Comparison of ENCODE assay signal across 11 mouse cellular contexts in the genomic region with DNA sequence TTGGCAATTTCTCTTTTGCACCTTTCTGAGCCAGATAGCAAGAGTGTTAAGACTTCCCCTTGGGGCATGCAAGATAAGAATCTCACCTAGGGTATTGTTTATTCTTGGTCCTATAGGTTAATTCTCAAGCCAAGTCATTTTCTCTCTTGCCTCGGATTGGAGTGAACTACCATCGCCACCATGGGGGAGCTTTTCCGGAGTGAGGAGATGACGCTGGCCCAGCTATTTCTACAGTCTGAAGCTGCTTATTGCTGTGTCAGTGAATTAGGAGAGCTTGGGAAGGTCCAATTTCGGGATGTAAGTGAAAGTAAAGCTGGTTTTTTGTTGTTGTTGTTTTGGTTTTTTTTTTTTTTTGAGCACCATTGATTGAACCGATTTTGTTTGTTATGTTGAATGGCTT. TPM values are rescaled to one million over a fixed set of nuclear protein-coding genes. Genes with fewer than 3 reads are reported as not detected.
DNase-seq lines count a peak whose midpoint lies in the region; ATAC-seq and TF ChIP-seq lines count a peak whose summit lies in the region.
"Had no signal": no experiment of that assay in that cellular context is flagged by ENCODE, and none has a peak within 500 bp of the region (broad histone marks: within the 10 kb centered on the region; RNA-seq: fewer than 3 reads in every experiment).

No protein-coding gene starts in this region.

- peak overlapping the region; percentile 81 for H3K4me3 ChIP-seq in heart, embryonic 13.5 days
- H3K4me3 ChIP-seq in stomach, embryonic 15.5 days (replicated peaks) = no peak overlapping the region
- H3K4me3 ChIP-seq in stomach, postnatal 0 days (ENCODE audit: low read depth, low read length) = no peak overlapping the region
- H3K4me3 ChIP-seq in liver, embryonic 13.5 days (replicated peaks) = peak overlapping the region; percentile 82
- peak overlapping the region; percentile 21 for H3K4me3 ChIP-seq in olfactory bulb, adult 2 months (ENCODE audit: insufficient read depth, low read depth, low read length)
- H3K4me3 ChIP-seq: embryonic facial prominence, embryonic 15.5 days had no signal

- WGBS in heart, embryonic 13.5 days = 73% methylated on average over 6 of the region's 6 CpGs
- 74% methylated on average over 6 of the region's 6 CpGs for WGBS in stomach, embryonic 15.5 days
- WGBS in stomach, postnatal 0 days = 73% methylated on average over 6 of the region's 6 CpGs
- 70% methylated on average over 6 of the region's 6 CpGs for WGBS in liver, embryonic 13.5 days (ENCODE audit: insufficient replicate concordance)
- 30% methylated on average over 6 of the region's 6 CpGs for WGBS in olfactory bulb, adult 2 months

- peaks cover 31% of the 10 kb centered on the region for H3K4me1 ChIP-seq in heart, embryonic 13.5 days
- H3K4me1 ChIP-seq in stomach, embryonic 15.5 days = peaks cover 12% of the 10 kb centered on the region; the same call in 1 of the 2 replicates
- H3K4me1 ChIP-seq in stomach, postnatal 0 days (replicated peaks; ENCODE audit: control insufficient read depth, insufficient read depth) = no peaks in the 10 kb centered on the region
- H3K4me1 ChIP-seq in liver, embryonic 13.5 days (replicated peaks) = peaks cover 43% of the 10 kb centered on the region
- H3K4me1 ChIP-seq in olfactory bulb, adult 2 months (ENCODE audit: control insufficient read depth, insufficient read depth, low read length) = peaks cover 7% of the 10 kb centered on the region

- peaks cover 49% of the 10 kb centered on the region for H3K36me3 ChIP-seq in heart, embryonic 13.5 days
- peaks cover 3% of the 10 kb centered on the region; the same call in 1 of the 2 replicates for H3K36me3 ChIP-seq in stomach, embryonic 15.5 days
- peaks cover 6% of the 10 kb centered on the region; the same call in 1 of the 2 replicates for H3K36me3 ChIP-seq in stomach, postnatal 0 days (ENCODE audit: control insufficient read depth, insufficient read depth, low read length)
- peaks cover 51% of the 10 kb centered on the region for H3K36me3 ChIP-seq in liver, embryonic 13.5 days

- H3K27me3 ChIP-seq in heart, embryonic 13.5 days (replicated peaks) = no peaks in the 10 kb centered on the region
- no peaks in the 10 kb centered on the region for H3K27me3 ChIP-seq in stomach, embryonic 15.5 days (replicated peaks)
- H3K27me3 ChIP-seq in stomach, postnatal 0 days (ENCODE audit: control insufficient read depth, insufficient read depth, low read length) = no peaks in the 10 kb centered on the region
- H3K27me3 ChIP-seq in liver, embryonic 13.5 days = no peaks in the 10 kb centered on the region

- peak overlapping the region; percentile 94 for H3K4me2 ChIP-seq in heart, embryonic 13.5 days
- H3K4me2 ChIP-seq in stomach, embryonic 15.5 days = peak overlapping the region; percentile 79; the same call in 1 of the 2 replicates
- H3K4me2 ChIP-seq in stomach, postnatal 0 days (replicated peaks; ENCODE audit: low read depth) = no peak overlapping the region
- H3K4me2 ChIP-seq in liver, embryonic 13.5 days = peak overlapping the region; percentile 76
- H3K4me2 ChIP-seq: embryonic facial prominence, embryonic 15.5 days had no signal

- ATAC-seq in heart, embryonic 13.5 days (ENCODE audit: extremely low read depth, insufficient number of reproducible peaks, low FRiP score, low TSS enrichment) = no peak
- ATAC-seq in stomach, embryonic 15.5 days (ENCODE audit: insufficient read depth, low FRiP score, low read depth) = no peak
- no peak for ATAC-seq in stomach, postnatal 0 days (ENCODE audit: low FRiP score, low TSS enrichment)
- no peak for ATAC-seq in liver, embryonic 13.5 days (ENCODE audit: low read depth)
- ATAC-seq in granulocyte monocyte progenitor cell, adult 5-6 weeks (replicated peaks; ENCODE audit: poor library complexity, severe bottlenecking) = no peak

- TF ChIP-seq EP300 in stomach, postnatal 0 days (optimal IDR thresholded peaks at IDR 0.05) = no peak

- TF ChIP-seq CTCF in stomach, postnatal 0 days (IDR thresholded peaks at IDR 0.05; ENCODE audit: low read depth) = no peak
- no peak for TF ChIP-seq CTCF in olfactory bulb, adult 2 months (IDR thresholded peaks at IDR 0.05; ENCODE audit: insufficient read depth, low read depth, low read length)

- DNase-seq in heart, postnatal 14 days = no peak
- no peak for DNase-seq in stomach, postnatal 0 days (ENCODE audit: low spot score)
- DNase-seq in liver, embryonic 13.5 days = no peak
- no peak for DNase-seq in left cerebral cortex, adult 8-10 months (ENCODE audit: low spot score in 2 of 2)
- DNase-seq: lung, postnatal 36 days had no signal

- intact Hi-C loops in heart, postnatal 14 days (cut with DNase I) = loop anchor here (5.0 kb wide), 1 partner anchor 46 kb away; no protein-coding TSS in a partner anchor

- peak overlapping the region; percentile 93; the same call in 1 of the 2 replicates for H3K9ac ChIP-seq in heart, embryonic 13.5 days
- H3K9ac ChIP-seq in stomach, embryonic 15.5 days = no peak overlapping the region
- H3K9ac ChIP-seq in stomach, postnatal 0 days (ENCODE audit: low read length) = no peak overlapping the region
- H3K9ac ChIP-seq in liver, embryonic 13.5 days = peak overlapping the region; percentile 94
- H3K9ac ChIP-seq: embryonic facial prominence, embryonic 15.5 days had no signal

- no peak overlapping the region for H3K27ac ChIP-seq in heart, embryonic 13.5 days (replicated peaks)
- H3K27ac ChIP-seq in stomach, embryonic 15.5 days = no peak overlapping the region
- H3K27ac ChIP-seq in stomach, postnatal 0 days (replicated peaks) = no peak overlapping the region
- H3K27ac ChIP-seq in liver, embryonic 13.5 days = peak overlapping the region; percentile 99
- no peak overlapping the region for H3K27ac ChIP-seq in olfactory bulb, adult 2 months (ENCODE audit: insufficient read depth, low read depth, low read length)
- H3K27ac ChIP-seq: embryonic facial prominence, embryonic 15.5 days; kidney, postnatal 0 days had no signal

- TF ChIP-seq POLR2A in olfactory bulb, adult 2 months (IDR thresholded peaks at IDR 0.05; ENCODE audit: insufficient read depth, low read depth, low read length) = no peak

- no peaks in the 10 kb centered on the region for H3K9me3 ChIP-seq in heart, embryonic 13.5 days
- H3K9me3 ChIP-seq in stomach, embryonic 15.5 days = no peaks in the 10 kb centered on the region
- H3K9me3 ChIP-seq in stomach, postnatal 0 days (ENCODE audit: control insufficient read depth, low read length) = no peaks in the 10 kb centered on the region
- no peaks in the 10 kb centered on the region for H3K9me3 ChIP-seq in liver, embryonic 13.5 days (replicated peaks)
- H3K9me3 ChIP-seq: embryonic facial prominence, embryonic 15.5 days had no signal

RNA-seq across cellular contexts. Expression of gene Atp6v0a1, which starts 2.4 kb away (rescaled TPM):
- polyA plus RNA-seq in heart, embryonic 13.5 days (2015; fragmentation: Nextera tagmentation; extraction: Ambion mirVana) = 54.9 and 58.1 TPM in 2 replicates
- total RNA-seq in heart, postnatal 14 days (2021) = 10 to 100 TPM; 89.3 to 90.2 TPM
- 36.6 and 39.7 TPM in 2 replicates for polyA plus RNA-seq in stomach, embryonic 15.5 days (2015; fragmentation: Nextera tagmentation; extraction: Ambion mirVana)
- polyA plus RNA-seq in stomach, postnatal 0 days (2015; fragmentation: Nextera tagmentation; extraction: Ambion mirVana) = 44.8 and 45.5 TPM in 2 replicates
- 52.8 and 64.0 TPM in 2 replicates for polyA plus RNA-seq in liver, embryonic 13.5 days (2015; fragmentation: Nextera tagmentation; extraction: Ambion mirVana)
- polyA plus RNA-seq in olfactory bulb, adult 2 months (2012; ENCODE audit: insufficient read depth, insufficient read length, low replicate concordance, missing spikeins) = 524 TPM in 1 of 2 replicates, not detected in the other
- 100 to 1,000 TPM; 407 to 438 (median 419) TPM for total RNA-seq in left cerebral cortex, adult 8-10 months (2022)
- total RNA-seq in granulocyte monocyte progenitor cell, adult 5-6 weeks (2014; fragmentation: Nextera tagmentation) = 42.7 and 66.2 TPM in 2 replicates
- 16.8 and 17.9 TPM in 2 replicates for total RNA-seq in granulocyte monocyte progenitor cell, adult 5-6 weeks (2017)

RNA-seq across cellular contexts. Expression of gene Cavin1, which starts 41.0 kb away (rescaled TPM):
- polyA plus RNA-seq in heart, embryonic 13.5 days (2015; fragmentation: Nextera tagmentation; extraction: Ambion mirVana) = 348 and 370 TPM in 2 replicates
- total RNA-seq in heart, postnatal 14 days (2021) = 100 to 1,000 TPM; 336 to 338 TPM
- 306 and 329 TPM in 2 replicates for polyA plus RNA-seq in stomach, embryonic 15.5 days (2015; fragmentation: Nextera tagmentation; extraction: Ambion mirVana)
- 313 and 331 TPM in 2 replicates for polyA plus RNA-seq in stomach, postnatal 0 days (2015; fragmentation: Nextera tagmentation; extraction: Ambion mirVana)
- polyA plus RNA-seq in liver, embryonic 13.5 days (2015; fragmentation: Nextera tagmentation; extraction: Ambion mirVana) = 25.5 and 26.6 TPM in 2 replicates
- polyA plus RNA-seq in olfactory bulb, adult 2 months (2012; ENCODE audit: insufficient read depth, insufficient read length, low replicate concordance, missing spikeins) = not detected in 2 replicates
- 10 to 100 TPM; 18.7 to 20.9 (median 20.8) TPM for total RNA-seq in left cerebral cortex, adult 8-10 months (2022)
- 1.1 and 1.5 TPM in 2 replicates for total RNA-seq in granulocyte monocyte progenitor cell, adult 5-6 weeks (2014; fragmentation: Nextera tagmentation)
- 0.93 and 1.6 TPM in 2 replicates for total RNA-seq in granulocyte monocyte progenitor cell, adult 5-6 weeks (2017)

RNA-seq across cellular contexts. Expression of gene Naglu, which starts 58.2 kb away (rescaled TPM):
- 13.5 and 13.7 TPM in 2 replicates for polyA plus RNA-seq in heart, embryonic 13.5 days (2015; fragmentation: Nextera tagmentation; extraction: Ambion mirVana)
- 10 to 100 TPM in 1 of 2 experiments, 1 to 10 TPM in 1; 7.2 to 10.1 TPM for total RNA-seq in heart, postnatal 14 days (2021)
- polyA plus RNA-seq in stomach, embryonic 15.5 days (2015; fragmentation: Nextera tagmentation; extraction: Ambion mirVana) = 17.0 and 17.9 TPM in 2 replicates
- 16.0 and 17.1 TPM in 2 replicates for polyA plus RNA-seq in stomach, postnatal 0 days (2015; fragmentation: Nextera tagmentation; extraction: Ambion mirVana)
- polyA plus RNA-seq in liver, embryonic 13.5 days (2015; fragmentation: Nextera tagmentation; extraction: Ambion mirVana) = 6.0 TPM in 2 replicates
- not detected in 2 replicates for polyA plus RNA-seq in olfactory bulb, adult 2 months (2012; ENCODE audit: insufficient read depth, insufficient read length, low replicate concordance, missing spikeins)
- 10 to 100 TPM; 10.4 to 18.5 (median 12.8) TPM for total RNA-seq in left cerebral cortex, adult 8-10 months (2022)
- 9.3 and 15.7 TPM in 2 replicates for total RNA-seq in granulocyte monocyte progenitor cell, adult 5-6 weeks (2014; fragmentation: Nextera tagmentation)
- 12.7 and 13.7 TPM in 2 replicates for total RNA-seq in granulocyte monocyte progenitor cell, adult 5-6 weeks (2017)

Comparison
In these comparisons a context has a peak if more than half of its experiments do, and no peak if none do; other contexts are left out.
1. H3K4me3 ChIP-seq: peak in heart, embryonic 13.5 days (single experiment), liver, embryonic 13.5 days (single experiment) and olfactory bulb, adult 2 months (single experiment); none in stomach, embryonic 15.5 days (single experiment) and stomach, postnatal 0 days (single experiment).
2. H3K9ac ChIP-seq: peak in heart, embryonic 13.5 days (single experiment) and liver, embryonic 13.5 days (single experiment); none in stomach, embryonic 15.5 days (single experiment) and stomach, postnatal 0 days (single experiment).
3. RNA of gene Cavin1, which starts 41.0 kb away (polyA plus RNA-seq): 348 to 370 TPM in heart, embryonic 13.5 days, 313 to 331 TPM in stomach, postnatal 0 days, 306 to 329 TPM in stomach, embryonic 15.5 days and 25.5 to 26.6 TPM in liver, embryonic 13.5 days; not detected in olfactory bulb, adult 2 months; every median in the first group is over 10 times any median in the second.